Mouse (Mus musculus): ENCODE data around the gene Gnaz. TPM values are rescaled to one million over a fixed set of nuclear protein-coding genes. Genes with fewer than 3 reads are reported as not detected.
A peak's percentile ranks its signal among the peaks of the same experiment; 100 is the strongest.

The Gnaz gene
- polyA plus RNA-seq, 1 experiment from 2014 or later: 9.6 TPM

DNA sequence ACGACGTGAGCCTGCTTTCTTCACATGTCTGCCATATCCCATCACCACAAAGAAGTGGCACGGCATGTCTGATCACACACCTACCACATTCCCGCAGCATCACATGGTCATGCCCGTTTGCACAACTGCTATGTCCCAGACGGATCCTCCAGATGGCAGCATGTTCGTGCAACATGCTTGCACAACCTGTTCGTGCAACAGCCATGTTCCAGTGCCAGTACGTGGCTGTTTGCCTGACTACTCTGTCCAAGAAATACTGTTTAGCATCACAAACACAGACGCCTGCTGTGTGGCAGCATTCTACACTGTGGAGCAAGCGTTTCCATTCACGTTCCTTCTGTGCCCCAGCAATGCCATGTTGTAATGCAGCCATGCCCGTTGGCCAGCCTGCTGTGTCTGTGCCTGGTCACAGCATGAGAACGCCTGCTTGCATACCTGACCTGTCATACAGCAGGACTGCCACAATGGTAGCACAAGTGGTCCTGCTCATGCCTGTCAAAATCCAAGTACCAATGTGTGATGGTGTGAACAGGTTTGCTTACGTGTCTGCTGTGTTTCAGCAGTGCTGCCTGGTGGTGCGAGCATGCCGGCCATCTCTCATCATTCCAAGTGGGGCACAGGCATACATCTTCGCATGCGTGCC is 33.3 kb upstream of the Gnaz start:
- Histone ChIP-seq H3K4me2 (no peak overlapping the region), H3K27me3 (replicated peaks) (no peaks in the 10 kb centered on the region; the same call in 1 of the 2 replicates), H3K4me1 (no peaks in the 10 kb centered on the region), H3K4me3 (no peak overlapping the region), H3K9ac (no peak overlapping the region), H3K9me3 (replicated peaks) (no peaks in the 10 kb centered on the region), H3K36me3 (no peaks in the 10 kb centered on the region), H3K27ac (no peak overlapping the region)
- 76% methylated on average over 19 of the region's 19 CpGs for WGBS (ENCODE audit: insufficient replicate concordance)
- ATAC-seq: no peak

DNA sequence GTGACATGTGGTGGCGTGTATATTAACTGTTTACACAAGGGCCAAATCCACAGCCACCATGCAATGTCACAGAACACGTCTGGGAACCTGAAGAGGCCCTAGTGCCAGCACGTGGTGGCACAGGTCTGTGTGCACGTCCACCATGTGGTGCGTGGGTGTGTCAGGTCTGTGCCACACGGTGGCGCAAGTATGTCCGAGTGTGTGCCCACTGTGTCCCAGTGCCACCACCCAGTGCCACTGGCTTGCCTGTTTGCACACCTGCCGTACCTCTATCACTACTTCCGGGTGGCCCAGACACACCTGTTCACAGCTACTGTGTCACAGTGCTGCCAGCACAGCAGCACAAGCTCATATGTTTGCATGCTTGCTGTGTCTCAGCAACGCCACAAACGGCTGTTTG is 32.5 kb upstream of the Gnaz start:
- no peak for ATAC-seq

DNA sequence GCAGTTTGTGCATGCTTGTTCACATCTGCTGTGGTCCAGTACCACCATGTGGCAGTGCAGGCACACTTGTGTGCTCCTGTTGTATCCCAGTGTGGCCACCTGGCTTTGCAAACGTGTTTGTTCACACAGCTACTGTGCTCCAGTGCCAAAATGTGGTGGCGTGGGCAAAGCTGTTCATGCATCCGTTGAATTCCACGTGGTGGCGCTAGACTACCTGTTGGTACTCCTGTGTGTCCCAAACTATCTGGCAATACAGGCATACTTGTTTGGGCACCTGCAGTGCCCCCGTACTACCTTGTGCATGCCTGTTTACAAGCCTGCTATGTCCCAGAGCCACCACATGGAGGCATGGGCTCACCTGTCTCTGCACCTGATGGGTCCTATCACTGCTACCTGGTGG is 32.0 kb upstream of the Gnaz start:
- Histone ChIP-seq H3K36me3 (no peaks in the 10 kb centered on the region), H3K9me3 (replicated peaks) (no peaks in the 10 kb centered on the region), H3K27me3 (replicated peaks) (no peaks in the 10 kb centered on the region; the same call in 1 of the 2 replicates), H3K27ac (no peak overlapping the region), H3K4me1 (no peaks in the 10 kb centered on the region), H3K4me2 (no peak overlapping the region), H3K9ac (no peak overlapping the region), H3K4me3 (no peak overlapping the region)
- ATAC-seq: no peak
- WGBS (ENCODE audit: insufficient replicate concordance): 21% methylated on average over 6 of the region's 6 CpGs

More for the DNA sequence above, 32.5 kb upstream of the Gnaz start:
- no peak overlapping the region for H3K4me3 ChIP-seq
- no peaks in the 10 kb centered on the region for H3K4me1 ChIP-seq
- H3K36me3 ChIP-seq: no peaks in the 10 kb centered on the region
- H3K27ac ChIP-seq: no peak overlapping the region
- 51% methylated on average over 12 of the region's 12 CpGs for WGBS (ENCODE audit: insufficient replicate concordance)
- H3K9ac ChIP-seq: no peak overlapping the region
- H3K4me2 ChIP-seq: no peak overlapping the region
- H3K27me3 ChIP-seq (replicated peaks): no peaks in the 10 kb centered on the region; the same call in 1 of the 2 replicates
- no peaks in the 10 kb centered on the region for H3K9me3 ChIP-seq (replicated peaks)

DNA sequence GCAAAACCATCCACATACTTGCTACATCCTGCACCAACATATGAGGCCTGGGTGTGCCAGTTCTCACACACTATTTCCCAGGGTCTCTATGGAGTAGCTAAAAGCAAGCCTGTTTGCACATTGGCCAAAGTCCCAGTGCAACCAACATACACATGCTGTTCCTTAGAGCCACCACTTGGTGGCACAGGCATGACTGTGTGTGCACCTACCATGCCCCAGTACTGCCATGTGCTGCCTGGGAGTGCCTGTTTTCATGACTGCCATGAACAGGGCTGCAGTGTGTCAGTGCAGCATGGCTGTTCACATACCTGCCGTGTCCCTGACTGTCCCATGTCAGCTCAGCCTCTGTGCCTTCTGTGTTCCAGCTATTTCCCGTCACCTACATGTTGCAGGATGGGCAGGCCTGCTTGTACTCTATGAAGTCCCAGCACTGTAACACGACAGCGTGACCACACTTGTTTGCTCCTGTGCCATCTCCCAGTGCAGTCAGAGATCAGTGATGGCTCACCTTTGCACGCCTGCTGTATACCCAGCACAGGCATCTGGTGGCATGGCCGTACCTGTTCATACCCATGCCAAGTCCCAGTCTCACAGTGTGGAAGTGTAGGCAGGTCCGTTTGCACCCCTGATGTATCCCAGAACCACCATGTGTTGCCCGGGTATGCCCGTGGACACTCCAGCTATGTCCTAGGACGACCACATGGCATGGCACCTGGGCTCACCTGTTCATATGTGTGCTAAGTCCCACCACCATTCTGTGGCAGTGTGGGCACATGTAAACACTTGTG is 29.8 kb upstream of the Gnaz start:
- Histone ChIP-seq H3K9me3 (replicated peaks) (no peaks in the 10 kb centered on the region), H3K27ac (no peak overlapping the region), H3K4me3 (no peak overlapping the region), H3K4me2 (no peak overlapping the region), H3K4me1 (no peaks in the 10 kb centered on the region), H3K27me3 (replicated peaks) (no peaks in the 10 kb centered on the region), H3K9ac (no peak overlapping the region), H3K36me3 (no peaks in the 10 kb centered on the region)
- peak; percentile 29 for ATAC-seq
- 66% methylated on average over 10 of the region's 10 CpGs for WGBS (ENCODE audit: insufficient replicate concordance)

DNA sequence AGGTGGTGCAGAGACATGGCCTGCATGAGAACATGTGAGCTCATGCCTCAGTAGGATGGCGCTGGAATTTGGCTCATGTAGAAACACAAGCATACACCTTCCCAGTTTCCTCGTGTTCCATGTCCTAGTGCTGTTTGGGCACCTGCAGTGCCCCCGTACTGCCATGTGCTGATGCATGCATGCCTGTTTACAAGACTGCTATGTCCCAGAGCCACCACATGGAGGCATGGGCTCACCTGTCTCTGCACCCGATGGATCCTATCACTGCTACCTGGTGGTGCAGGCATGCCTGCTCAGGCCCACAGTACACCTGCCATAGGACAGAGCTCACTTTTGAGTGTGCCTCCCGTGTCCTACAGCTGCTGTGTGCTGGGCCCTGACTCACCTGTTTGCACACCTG is 28.6 kb upstream of the Gnaz start:
- Histone ChIP-seq H3K4me3 (no peak overlapping the region), H3K4me1 (no peaks in the 10 kb centered on the region), H3K9ac (no peak overlapping the region), H3K36me3 (no peaks in the 10 kb centered on the region), H3K9me3 (replicated peaks) (no peaks in the 10 kb centered on the region), H3K27me3 (replicated peaks) (no peaks in the 10 kb centered on the region), H3K27ac (no peak overlapping the region), H3K4me2 (no peak overlapping the region)
- 51% methylated on average over 5 of the region's 5 CpGs for WGBS (ENCODE audit: insufficient replicate concordance)
- ATAC-seq: no peak

DNA sequence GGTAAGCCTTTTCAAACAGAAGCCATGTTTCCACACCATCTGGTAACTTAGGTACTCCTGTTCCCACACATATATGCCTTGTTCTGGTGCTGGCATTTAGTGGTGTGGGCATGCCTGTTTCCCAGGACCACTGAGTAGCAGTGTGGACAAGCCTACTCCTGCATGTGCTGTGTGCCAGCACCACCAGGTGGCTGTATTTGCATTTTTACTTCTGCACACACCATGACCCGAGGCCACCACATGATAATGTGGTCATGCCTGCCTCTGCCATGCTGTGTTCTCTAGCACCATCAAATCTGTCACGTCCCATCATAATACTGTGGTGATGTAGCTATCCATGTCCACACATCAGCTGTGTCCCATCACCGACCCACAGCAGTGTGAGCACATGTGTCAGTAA is 27.7 kb upstream of the Gnaz start:
- no peaks in the 10 kb centered on the region for H3K9me3 ChIP-seq (replicated peaks)
- no peaks in the 10 kb centered on the region for H3K27me3 ChIP-seq (replicated peaks)
- H3K4me1 ChIP-seq: no peaks in the 10 kb centered on the region
- H3K4me2 ChIP-seq: no peak overlapping the region
- H3K27ac ChIP-seq: no peak overlapping the region
- no peak overlapping the region for H3K9ac ChIP-seq
- no peak overlapping the region for H3K4me3 ChIP-seq
- ATAC-seq: no peak
- no peaks in the 10 kb centered on the region for H3K36me3 ChIP-seq
- 52% methylated on average over 3 of the region's 3 CpGs for WGBS (ENCODE audit: insufficient replicate concordance)

DNA sequence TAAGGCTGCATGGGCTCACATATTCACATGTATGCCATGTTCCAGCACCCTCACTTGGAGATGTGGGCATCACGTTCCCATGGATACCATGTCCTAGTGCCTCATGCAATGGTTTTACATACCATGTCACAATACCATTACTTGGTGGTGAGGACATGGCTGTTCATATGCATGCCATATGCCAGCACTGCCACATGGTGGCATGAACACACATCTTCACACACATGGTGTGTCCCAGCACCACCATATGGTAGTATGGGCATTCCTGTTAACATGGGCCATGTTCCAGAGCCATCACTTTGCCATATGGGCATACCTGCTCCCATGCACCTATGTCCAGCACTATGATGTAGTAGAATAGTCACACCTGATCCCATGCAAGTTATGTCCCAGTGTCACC is 26.2 kb upstream of the Gnaz start:
- Histone ChIP-seq H3K9ac (no peak overlapping the region), H3K4me2 (no peak overlapping the region), H3K27ac (no peak overlapping the region), H3K9me3 (replicated peaks) (no peaks in the 10 kb centered on the region), H3K4me3 (no peak overlapping the region), H3K4me1 (no peaks in the 10 kb centered on the region), H3K36me3 (no peaks in the 10 kb centered on the region), H3K27me3 (replicated peaks) (no peaks in the 10 kb centered on the region)
- 78% methylated on average over 1 of the region's 1 CpGs for WGBS (ENCODE audit: insufficient replicate concordance)
- no peak for ATAC-seq

DNA sequence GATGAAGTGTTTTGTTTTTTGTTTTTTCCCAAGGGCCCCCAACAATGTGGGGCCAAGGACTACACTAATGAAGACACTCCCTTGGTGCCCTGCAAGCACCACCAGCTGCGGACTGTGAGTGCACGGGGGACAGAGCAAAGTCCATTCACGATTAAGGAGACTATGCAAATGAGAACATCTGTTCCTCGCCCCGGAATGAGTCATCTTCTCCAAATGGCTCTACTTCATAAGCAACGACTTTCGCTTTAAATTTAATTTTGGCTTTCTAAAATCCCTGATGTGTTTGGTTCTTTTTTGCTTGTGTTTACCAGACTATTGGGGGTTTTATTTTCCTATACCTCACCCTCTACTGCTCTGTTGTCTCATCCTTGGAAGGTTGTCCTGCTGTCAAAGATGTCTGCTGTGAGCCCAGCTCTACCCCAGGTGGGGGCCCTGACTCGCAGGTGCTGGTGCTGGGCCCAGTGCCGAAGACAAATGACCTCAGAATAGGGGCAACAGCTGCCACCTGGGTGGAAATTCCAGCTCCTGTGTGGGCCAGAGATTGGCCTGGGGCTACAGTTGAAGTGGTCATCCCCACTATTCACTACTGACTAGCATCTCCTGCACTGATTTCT is 14.0 kb upstream of the Gnaz start:
- H3K9me3 ChIP-seq (replicated peaks): no peaks in the 10 kb centered on the region
- H3K9ac ChIP-seq: no peak overlapping the region
- H3K4me3 ChIP-seq: no peak overlapping the region
- no peak overlapping the region for H3K27ac ChIP-seq
- WGBS (ENCODE audit: insufficient replicate concordance): 46% methylated on average over 9 of the region's 9 CpGs
- no peaks in the 10 kb centered on the region for H3K4me1 ChIP-seq
- no peaks in the 10 kb centered on the region for H3K36me3 ChIP-seq
- H3K27me3 ChIP-seq (replicated peaks): 0 out of 2 replicates have a peak, but pooled peaks cover 11% of the 10 kb centered on the region
- ATAC-seq: no peak
- H3K4me2 ChIP-seq: no peak overlapping the region

DNA sequence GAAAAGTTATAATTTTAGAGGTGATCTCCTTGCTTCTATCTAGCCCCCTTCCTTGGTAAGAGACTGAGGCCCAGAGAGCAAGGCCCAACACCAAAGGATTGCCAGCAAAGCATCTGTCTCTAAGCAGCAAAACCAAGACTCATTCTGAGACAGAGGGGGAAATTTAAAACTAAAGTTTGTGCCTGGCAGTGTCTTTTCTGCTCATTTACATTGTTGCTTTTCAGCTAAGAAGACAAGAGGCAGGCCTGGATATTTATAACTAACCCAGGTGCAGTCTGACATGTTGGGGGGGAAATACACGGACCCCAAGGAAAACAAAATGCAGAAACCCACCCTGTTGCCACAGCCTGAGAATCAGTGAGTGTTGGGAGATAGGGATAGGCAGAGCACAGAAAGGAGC is 2.6 kb upstream of the Gnaz start:
- no peak for ATAC-seq
- Histone ChIP-seq H3K27me3 (replicated peaks) (peaks cover 60% of the 10 kb centered on the region), H3K27ac (no peak overlapping the region), H3K36me3 (no peaks in the 10 kb centered on the region), H3K4me2 (no peak overlapping the region), H3K9me3 (replicated peaks) (no peaks in the 10 kb centered on the region), H3K9ac (no peak overlapping the region), H3K4me3 (no peak overlapping the region), H3K4me1 (peaks cover 14% of the 10 kb centered on the region)
- 68% methylated on average over 1 of the region's 1 CpGs for WGBS (ENCODE audit: insufficient replicate concordance)

DNA sequence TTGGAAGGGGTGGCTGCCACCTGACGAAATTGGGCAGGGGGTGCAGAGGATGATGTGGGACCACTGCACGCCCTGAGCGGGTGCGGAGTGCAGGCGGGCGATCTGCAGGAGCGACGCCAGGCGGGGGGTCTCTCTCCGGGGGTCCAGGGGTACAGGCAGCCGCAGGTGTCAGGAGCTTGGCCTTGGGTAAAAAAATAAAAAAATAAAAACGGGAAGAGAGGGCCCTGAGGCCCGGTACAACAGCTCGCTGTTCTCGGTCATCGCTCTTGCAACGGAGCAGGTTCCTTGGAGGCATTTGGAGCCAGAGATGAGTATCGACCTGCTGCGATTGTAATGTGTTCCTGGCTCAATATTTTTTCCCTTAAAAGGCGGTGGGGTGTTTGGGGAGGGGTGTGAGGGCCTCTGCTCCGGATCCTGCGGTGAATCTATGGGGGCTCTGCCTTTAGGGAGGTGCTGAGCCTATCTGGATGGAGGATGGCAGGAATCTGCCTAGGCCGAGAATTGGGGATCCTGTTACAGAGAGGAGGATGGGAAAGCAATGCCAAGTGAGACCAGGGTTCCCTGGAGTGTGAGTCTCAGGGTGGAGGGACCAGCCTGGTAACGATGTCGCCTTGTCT is 782 bp downstream of the Gnaz start:
- Histone ChIP-seq H3K4me2 (peak overlapping the region; percentile 85), H3K9ac (peak overlapping the region; percentile 58), H3K4me1 (peaks cover 14% of the 10 kb centered on the region), H3K36me3 (no peaks in the 10 kb centered on the region), H3K27me3 (replicated peaks) (peaks cover 69% of the 10 kb centered on the region), H3K9me3 (replicated peaks) (no peaks in the 10 kb centered on the region), H3K4me3 (peak overlapping the region; percentile 60), H3K27ac (no peak overlapping the region)
- WGBS (ENCODE audit: insufficient replicate concordance): 8% methylated on average over 25 of the region's 25 CpGs
- no peak for ATAC-seq

DNA sequence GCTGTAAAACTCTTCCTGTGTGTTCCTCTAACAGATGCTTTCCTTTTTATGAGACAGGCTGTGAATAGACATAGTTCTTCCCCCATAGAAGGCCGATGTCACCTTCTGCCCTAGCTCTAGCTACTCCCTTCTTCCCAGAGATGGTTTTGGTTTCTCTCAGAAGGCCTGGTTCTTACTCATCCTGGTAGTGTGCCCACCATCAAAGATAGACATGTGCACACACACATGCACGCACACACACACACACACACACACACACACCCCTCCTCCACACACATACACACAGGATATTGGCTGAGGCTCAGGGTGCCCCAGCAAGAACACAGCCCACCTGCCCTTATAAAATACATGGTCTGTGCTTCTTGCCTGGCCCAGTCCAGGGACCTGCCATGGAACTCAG is 2.3 kb downstream of the Gnaz start:
- no peak for ATAC-seq
- Histone ChIP-seq H3K4me3 (no peak overlapping the region), H3K27me3 (replicated peaks) (peaks cover 58% of the 10 kb centered on the region), H3K36me3 (no peaks in the 10 kb centered on the region), H3K4me1 (peaks cover 14% of the 10 kb centered on the region), H3K27ac (0 out of 2 replicates have a peak overlapping the region, but pooled peaks have one; percentile 5), H3K9ac (no peak overlapping the region), H3K4me2 (no peak overlapping the region), H3K9me3 (replicated peaks) (no peaks in the 10 kb centered on the region)
- 59% methylated on average over 2 of the region's 2 CpGs for WGBS (ENCODE audit: insufficient replicate concordance)

DNA sequence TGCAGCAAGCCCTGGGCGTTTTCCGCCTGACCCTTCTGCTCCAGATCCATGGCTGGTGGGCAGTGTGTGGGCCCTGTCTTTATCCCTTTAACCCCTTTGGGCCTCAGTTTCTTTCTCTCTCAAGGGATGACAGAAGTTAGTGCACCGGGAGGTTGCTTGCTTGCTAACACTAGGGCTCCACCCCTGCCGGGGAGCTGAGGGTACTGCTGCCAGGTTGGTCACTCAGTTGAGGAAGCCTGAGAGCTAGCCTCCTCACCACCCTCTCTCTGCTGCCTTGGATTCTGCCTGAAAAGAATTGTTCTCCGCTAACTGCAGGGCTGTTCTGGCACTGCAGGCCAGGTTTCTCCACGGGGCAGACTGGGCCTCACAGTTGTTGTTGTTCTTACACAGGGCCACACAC is 6.0 kb downstream of the Gnaz start:
- Histone ChIP-seq H3K27ac (no peak overlapping the region), H3K4me3 (no peak overlapping the region), H3K4me1 (peaks cover 17% of the 10 kb centered on the region), H3K9me3 (replicated peaks) (no peaks in the 10 kb centered on the region), H3K4me2 (no peak overlapping the region), H3K27me3 (replicated peaks) (peaks cover 28% of the 10 kb centered on the region), H3K9ac (no peak overlapping the region), H3K36me3 (no peaks in the 10 kb centered on the region)
- ATAC-seq: no peak
- WGBS (ENCODE audit: insufficient replicate concordance): 74% methylated on average over 6 of the region's 6 CpGs
